Mouse (Mus musculus): Measurements from ENCODE around the gene Serpine1. TPM values are rescaled to one million over a fixed set of nuclear protein-coding genes. Genes with fewer than 3 reads are reported as not detected.

Serpine1 gene
- total and polyA plus RNA-seq, 3 experiments: 0.04 to 0.11 TPM; not detected in 1

- Histone ChIP-seq H3K27me3 (ENCODE audit: control insufficient read depth in 1 of 2, insufficient read depth in 2 of 2, low read length in 2 of 2) (no peaks in the 10 kb centered on the region; a peak in 1 of 4 replicates), H3K9me3 (replicated peaks; ENCODE audit: insufficient read depth, low read length) (no peaks in the 10 kb centered on the region), H3K9ac (ENCODE audit: control insufficient read depth, low read depth, low read length, poor library complexity, severe bottlenecking) (peak overlapping the region; percentile 5), H3K4me1 (ENCODE audit: control insufficient read depth in 1 of 2, insufficient read depth in 2 of 2, low read length in 2 of 2) (peaks cover 3 to 13% of the 10 kb centered on the region in 2 experiments; a peak in 2 of 4 replicates), H3K79me2 (ENCODE audit: control insufficient read depth, insufficient read depth, low read length, poor library complexity) (no peaks in the 10 kb centered on the region; the same call in 1 of the 2 replicates), H3K36me3 (ENCODE audit: control insufficient read depth in 1 of 2, insufficient read depth in 2 of 2, low read length in 2 of 2) (peaks cover 0 to 6% of the 10 kb centered on the region in 2 experiments; a peak in 2 of 4 replicates), H3K27ac (ENCODE audit: control insufficient read depth, low read depth, low read length) (no peak overlapping the region), H3K4me3 (ENCODE audit: control insufficient read depth in 1 of 2, insufficient read depth in 1 of 2, low read depth in 2 of 2, low read length in 2 of 2) (peak overlapping the region; percentile 46 to 65)
- DNase-seq (ENCODE audit: low read depth, low spot score): peak; percentile 94
- peak; percentile 89 for TF ChIP-seq MAX (IDR thresholded peaks at IDR 0.05; ENCODE audit: low read length)
- TF ChIP-seq MXI1 (IDR thresholded peaks at IDR 0.05; ENCODE audit: low read depth, low read length): peak; percentile 98
- no peak for TF ChIP-seq TAL1 (IDR thresholded peaks at IDR 0.05; ENCODE audit: low read length)
- peak; percentile 97 for TF ChIP-seq USF1 (IDR thresholded peaks at IDR 0.05; ENCODE audit: low read depth, low read length)
- peak; percentile 82 for TF ChIP-seq BHLHE40 (IDR thresholded peaks at IDR 0.05; ENCODE audit: borderline replicate concordance, low read depth, low read length)
- TF ChIP-seq NRF1 (IDR thresholded peaks at IDR 0.05; ENCODE audit: insufficient read depth, low read depth, low read length, poor library complexity, severe bottlenecking): peak; percentile 84
- 0 out of 2 replicates have a peak, but pooled peaks have one; percentile 37 for TF ChIP-seq ELF1 (IDR thresholded peaks at IDR 0.05; ENCODE audit: low read depth, low read length)
- TF ChIP-seq E2F4 (IDR thresholded peaks at IDR 0.05; ENCODE audit: borderline replicate concordance, low read depth, low read length): no peak
- TF ChIP-seq TCF12 (IDR thresholded peaks at IDR 0.05; ENCODE audit: low read depth, low read length): 0 out of 2 replicates have a peak, but pooled peaks have one; percentile 9
- peak; percentile 99 for TF ChIP-seq SIN3A (IDR thresholded peaks at IDR 0.05; ENCODE audit: low read length)
- TF ChIP-seq MYC (IDR thresholded peaks at IDR 0.05; ENCODE audit: low read depth, low read length): no peak
- peak in 1 of 2 experiments; percentile 79; a peak in 2 of 4 replicates for TF ChIP-seq USF2 (IDR thresholded peaks at IDR 0.05; ENCODE audit: borderline replicate concordance in 1 of 2, insufficient read depth in 1 of 2, low read depth in 1 of 2, low read length in 2 of 2)
- 0 out of 2 replicates have a peak, but pooled peaks have one; percentile 10 for TF ChIP-seq RCOR1 (IDR thresholded peaks at IDR 0.05; ENCODE audit: low read depth, low read length)
- TF ChIP-seq RAD21 (IDR thresholded peaks at IDR 0.05; ENCODE audit: low read depth, low read length): no peak
- peak; percentile 62; the same call in 1 of the 2 replicates for TF ChIP-seq ETS1 (IDR thresholded peaks at IDR 0.05; ENCODE audit: low read depth, low read length)
- TF ChIP-seq SMC3 (IDR thresholded peaks at IDR 0.05; ENCODE audit: low read depth, low read length): no peak
- peak; percentile 36 for TF ChIP-seq NELFE (IDR thresholded peaks at IDR 0.05; ENCODE audit: low read depth, low read length)
- 0 out of 2 replicates have a peak, but pooled peaks have one; percentile 25 for TF ChIP-seq ZC3H11A (IDR thresholded peaks at IDR 0.05; ENCODE audit: low read depth, low read length)
- TF ChIP-seq HCFC1 (IDR thresholded peaks at IDR 0.05; ENCODE audit: low read depth, low read length): peak; percentile 66
- TF ChIP-seq GABPA (IDR thresholded peaks at IDR 0.05; ENCODE audit: low read depth, low read length): no peak
- no peak for TF ChIP-seq JUND (IDR thresholded peaks at IDR 0.05; ENCODE audit: low read depth, low read length)
- TF ChIP-seq MAZ (IDR thresholded peaks at IDR 0.05; ENCODE audit: low read depth, low read length): peak; percentile 61; the same call in 1 of the 2 replicates
- no peak for TF ChIP-seq EP300 (IDR thresholded peaks at IDR 0.05; ENCODE audit: low read depth in 1 of 2, low read length in 2 of 2)
- TF ChIP-seq TBP (IDR thresholded peaks at IDR 0.05; ENCODE audit: low read depth, low read length): peak; percentile 67; the same call in 1 of the 2 replicates
Observed at GRCm38 (mm10) chr5:137029643-137030415, 42.2 kb downstream of the Serpine1 start.

Measured in MEL (cell line).